Comparison of ENCODE assay signal across 40 mouse cellular contexts in genomic region chr14:41111031-41111668, GRCm38 (mm10). TPM values are rescaled to one million over a fixed set of nuclear protein-coding genes. Genes with fewer than 3 reads are reported as not detected.
"Had no signal": no experiment of that assay in that cellular context is flagged by ENCODE, and none has a peak within 500 bp of the region (broad histone marks: within the 10 kb centered on the region; RNA-seq: fewer than 3 reads in every experiment).

No protein-coding gene starts in this region.

- H3K4me1 ChIP-seq: heart, embryonic 10.5 days; heart, embryonic 12.5 days; hindbrain, embryonic 13.5 days; hindbrain, embryonic 15.5 days; kidney, embryonic 15.5 days; limb, embryonic 10.5 days; limb, embryonic 12.5 days; liver, embryonic 13.5 days had no signal

- H3K36me3 ChIP-seq: heart, embryonic 10.5 days; heart, embryonic 12.5 days; hindbrain, embryonic 13.5 days; hindbrain, embryonic 15.5 days; kidney, embryonic 15.5 days; limb, embryonic 10.5 days; limb, embryonic 12.5 days; liver, embryonic 13.5 days had no signal

- H3K4me3 ChIP-seq: heart, embryonic 10.5 days; heart, embryonic 12.5 days; hindbrain, embryonic 13.5 days; hindbrain, embryonic 15.5 days; kidney, embryonic 15.5 days; left cerebral cortex, adult 2 months; limb, embryonic 10.5 days; limb, embryonic 12.5 days; liver, embryonic 13.5 days had no signal

- DNase-seq: forebrain, postnatal 0 days; gastrocnemius, postnatal 25 days; heart, postnatal 14 days; heart, postnatal 36 days; kidney, adult 11 months; kidney, adult 2 months; kidney, adult 9 months; kidney, postnatal 14 days; kidney, postnatal 36 days; layer of hippocampus, adult 9-11 months; layer of hippocampus, postnatal 36 days; liver, embryonic 13.5 days had no signal

- ATAC-seq: forebrain, postnatal 0 days; hindbrain, postnatal 0 days; intestine, embryonic 16.5 days had no signal

- H3K4me2 ChIP-seq: heart, embryonic 12.5 days; hindbrain, embryonic 13.5 days; hindbrain, embryonic 15.5 days; kidney, embryonic 15.5 days; limb, embryonic 12.5 days; liver, embryonic 13.5 days had no signal

- H3K9me3 ChIP-seq: heart, embryonic 10.5 days; heart, embryonic 12.5 days; hindbrain, embryonic 13.5 days; hindbrain, embryonic 15.5 days; kidney, embryonic 15.5 days; limb, embryonic 10.5 days; limb, embryonic 12.5 days; liver, embryonic 13.5 days had no signal

- H3K27me3 ChIP-seq: heart, embryonic 12.5 days; hindbrain, embryonic 13.5 days; hindbrain, embryonic 15.5 days; kidney, embryonic 15.5 days; limb, embryonic 12.5 days; liver, embryonic 13.5 days had no signal

- H3K27ac ChIP-seq: heart, embryonic 10.5 days; hindbrain, embryonic 13.5 days; hindbrain, embryonic 15.5 days; hindbrain, postnatal 0 days; kidney, embryonic 15.5 days; kidney, postnatal 0 days; left cerebral cortex, adult 2 months; limb, embryonic 10.5 days; limb, embryonic 12.5 days; liver, embryonic 13.5 days had no signal

- H3K9ac ChIP-seq: forebrain, postnatal 0 days; heart, embryonic 12.5 days; hindbrain, embryonic 13.5 days; hindbrain, embryonic 15.5 days; kidney, embryonic 15.5 days; limb, embryonic 12.5 days; liver, embryonic 13.5 days had no signal

RNA-seq across cellular contexts. Expression of gene Mat1a, which starts 6.3 kb away (rescaled TPM):
- total RNA-seq: forebrain, postnatal 0 days; gastrocnemius, postnatal 25 days; granulocyte monocyte progenitor cell, adult 5-6 weeks; heart, postnatal 36 days; hematopoietic stem cell, adult 5-6 weeks; hindbrain, postnatal 0 days; layer of hippocampus, adult 18-20 months; layer of hippocampus, postnatal 14 days; layer of hippocampus, postnatal 36 days; left cerebral cortex, adult 2 months; left cerebral cortex, postnatal 14 days; left cerebral cortex, postnatal 36 days had no signal
- polyA plus RNA-seq: forebrain, postnatal 0 days; hindbrain, embryonic 11.5 days; hindbrain, embryonic 13.5 days; hindbrain, embryonic 15.5 days; hindbrain, postnatal 0 days; large intestine, adult 2 months; limb, embryonic 10.5 days; limb, embryonic 12.5 days; limb, embryonic 14.5 days had no signal

RNA-seq across cellular contexts. Expression of gene Sftpa1, which starts 20.4 kb away (rescaled TPM):
- total RNA-seq: forebrain, postnatal 0 days; gastrocnemius, adult 18-20 months; gastrocnemius, adult 8-10 months; gastrocnemius, postnatal 25 days; granulocyte monocyte progenitor cell, adult 5-6 weeks; heart, postnatal 36 days; hematopoietic stem cell, adult 5-6 weeks; hindbrain, postnatal 0 days; layer of hippocampus, adult 18-20 months; layer of hippocampus, adult 8-10 months; layer of hippocampus, postnatal 14 days; layer of hippocampus, postnatal 36 days; left cerebral cortex, adult 2 months; left cerebral cortex, postnatal 14 days; left cerebral cortex, postnatal 36 days had no signal
- polyA plus RNA-seq: forebrain, postnatal 0 days; hindbrain, embryonic 11.5 days; hindbrain, embryonic 13.5 days; hindbrain, embryonic 15.5 days; hindbrain, postnatal 0 days; intestine, embryonic 14.5 days; intestine, embryonic 16.5 days; kidney, adult 2 months; kidney, embryonic 15.5 days; large intestine, adult 2 months; limb, embryonic 10.5 days; limb, embryonic 12.5 days; limb, embryonic 14.5 days had no signal

RNA-seq across cellular contexts. Expression of gene Dydc1, which starts 38.4 kb away (rescaled TPM):
- total RNA-seq: forebrain, postnatal 0 days; gastrocnemius, adult 18-20 months; gastrocnemius, adult 8-10 months; gastrocnemius, postnatal 25 days; gastrocnemius, postnatal 4 days; granulocyte monocyte progenitor cell, adult 5-6 weeks; heart, adult 8-10 months; heart, postnatal 14 days; heart, postnatal 36 days; hematopoietic stem cell, adult 5-6 weeks; hindbrain, postnatal 0 days; layer of hippocampus, adult 18-20 months; layer of hippocampus, adult 8-10 months; layer of hippocampus, postnatal 14 days; layer of hippocampus, postnatal 36 days; left cerebral cortex, adult 2 months; left cerebral cortex, postnatal 14 days; left cerebral cortex, postnatal 36 days had no signal
- polyA plus RNA-seq: heart, embryonic 10.5 days; heart, embryonic 12.5 days; heart, embryonic 14.5 days; heart, embryonic 16.5 days; hindbrain, embryonic 15.5 days; hindbrain, postnatal 0 days; intestine, embryonic 14.5 days; intestine, embryonic 16.5 days; kidney, adult 2 months; kidney, postnatal 0 days; large intestine, adult 2 months; limb, embryonic 10.5 days; limb, embryonic 12.5 days; limb, embryonic 14.5 days; liver, embryonic 13.5 days had no signal

RNA-seq across cellular contexts. Expression of gene Mbl1, which starts 40.1 kb away (rescaled TPM):
- total RNA-seq: forebrain, postnatal 0 days; gastrocnemius, adult 18-20 months; gastrocnemius, adult 8-10 months; gastrocnemius, postnatal 25 days; granulocyte monocyte progenitor cell, adult 5-6 weeks; heart, adult 8-10 months; heart, postnatal 14 days; heart, postnatal 36 days; hematopoietic stem cell, adult 5-6 weeks; hindbrain, postnatal 0 days; layer of hippocampus, adult 18-20 months; layer of hippocampus, adult 8-10 months; layer of hippocampus, postnatal 14 days; layer of hippocampus, postnatal 36 days; left cerebral cortex, adult 2 months; left cerebral cortex, postnatal 14 days; left cerebral cortex, postnatal 36 days had no signal
- polyA plus RNA-seq: forebrain, postnatal 0 days; heart, embryonic 14.5 days; heart, embryonic 16.5 days; hindbrain, embryonic 11.5 days; hindbrain, embryonic 13.5 days; hindbrain, embryonic 15.5 days; hindbrain, postnatal 0 days; intestine, embryonic 14.5 days; kidney, postnatal 0 days; large intestine, adult 2 months; limb, embryonic 10.5 days; limb, embryonic 12.5 days; limb, embryonic 14.5 days had no signal

RNA-seq across cellular contexts. Expression of gene Dydc2, which starts 42.1 kb away (rescaled TPM):
- total RNA-seq: gastrocnemius, adult 18-20 months; gastrocnemius, adult 8-10 months; gastrocnemius, postnatal 25 days; gastrocnemius, postnatal 4 days; granulocyte monocyte progenitor cell, adult 5-6 weeks; heart, adult 8-10 months; heart, postnatal 14 days; heart, postnatal 36 days; hematopoietic stem cell, adult 5-6 weeks; hindbrain, postnatal 0 days; left cerebral cortex, postnatal 14 days had no signal
- polyA plus RNA-seq: intestine, embryonic 14.5 days; intestine, embryonic 16.5 days; kidney, adult 2 months; kidney, embryonic 15.5 days; kidney, postnatal 0 days; large intestine, adult 2 months; limb, embryonic 10.5 days; limb, embryonic 12.5 days; limb, embryonic 14.5 days; liver, embryonic 13.5 days had no signal
